Comparison of ENCODE assay signal across 9 mouse cellular contexts in the genomic region with DNA sequence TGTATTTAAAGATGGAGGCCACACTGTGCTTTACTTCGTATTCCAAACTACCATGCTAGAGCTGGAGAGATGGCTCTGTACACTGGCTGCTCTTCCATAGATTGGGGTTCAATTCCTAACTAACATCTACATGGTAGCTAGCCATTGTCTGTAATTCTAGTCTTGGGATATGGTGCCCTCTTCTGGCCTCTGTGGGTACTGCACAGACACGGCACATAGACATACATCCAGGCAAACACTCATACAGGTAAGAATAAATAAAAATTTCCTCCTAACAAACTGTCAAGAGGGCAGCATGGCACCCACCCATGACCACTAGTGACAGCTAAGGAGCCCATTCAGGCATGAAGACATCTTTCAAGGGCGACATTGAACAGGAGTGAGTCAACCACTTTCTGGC. TPM values are rescaled to one million over a fixed set of nuclear protein-coding genes. Genes with fewer than 3 reads are reported as not detected.
DNase-seq lines count a peak whose midpoint lies in the region; ATAC-seq lines count a peak whose summit lies in the region.
"Had no signal": no experiment of that assay in that cellular context is flagged by ENCODE, and none has a peak within 500 bp of the region (broad histone marks: within the 10 kb centered on the region; RNA-seq: fewer than 3 reads in every experiment).

No protein-coding gene starts in this region.

- H3K4me1 ChIP-seq in forebrain, embryonic 14.5 days (ENCODE audit: control insufficient read depth, insufficient read depth, low read length), result no peaks in the 10 kb centered on the region
- no peaks in the 10 kb centered on the region for H3K4me1 ChIP-seq in hindbrain, embryonic 16.5 days (ENCODE audit: control insufficient read depth, insufficient read depth, low read depth, low read length)
- H3K4me1 ChIP-seq: liver, embryonic 15.5 days had no signal

- peak; percentile 48 for DNase-seq in Muller cell, postnatal 12 days (ENCODE audit: inconsistent ontology term)
- DNase-seq in c-Kit-positive CD71-positive TER-119-positive erythroid progenitor cells, embryonic 14.5 days (ENCODE audit: low spot score), result peak; percentile 64
- DNase-seq in forebrain, embryonic 14.5 days (ENCODE audit: low spot score), result peak; percentile 83
- peak; percentile 85 to 97 for DNase-seq in layer of hippocampus, postnatal 25 days (ENCODE audit: extremely low spot score in 1 of 2, low spot score in 1 of 2)
- DNase-seq in lung, postnatal 36 days, result peak; percentile 90
- peak; percentile 77 for DNase-seq in right cerebral cortex, adult 18-20 months
- peak; percentile 60 to 80 for DNase-seq in urinary bladder, postnatal 4 days (ENCODE audit: low spot score in 2 of 2)

- 16% methylated on average over 3 of the region's 3 CpGs for WGBS in forebrain, embryonic 14.5 days
- 13% methylated on average over 3 of the region's 3 CpGs for WGBS in hindbrain, embryonic 16.5 days

- no peak overlapping the region for H3K9ac ChIP-seq in forebrain, embryonic 14.5 days (ENCODE audit: low read length)
- no peak overlapping the region for H3K9ac ChIP-seq in hindbrain, embryonic 16.5 days (ENCODE audit: low read depth, low read length)
- H3K9ac ChIP-seq: liver, embryonic 15.5 days had no signal

- peaks cover 65% of the 10 kb centered on the region for H3K36me3 ChIP-seq in forebrain, embryonic 14.5 days (ENCODE audit: control insufficient read depth, insufficient read depth, low read length)
- peaks cover 31% of the 10 kb centered on the region for H3K36me3 ChIP-seq in hindbrain, embryonic 16.5 days (ENCODE audit: control insufficient read depth, insufficient read depth, low read length)

- peak; percentile 54 for ATAC-seq in forebrain, embryonic 14.5 days
- peak; percentile 40 for ATAC-seq in hindbrain, embryonic 16.5 days

- H3K4me2 ChIP-seq in forebrain, embryonic 14.5 days (ENCODE audit: low read length), result no peak overlapping the region
- no peak overlapping the region for H3K4me2 ChIP-seq in hindbrain, embryonic 16.5 days (ENCODE audit: low read length)
- H3K4me2 ChIP-seq: liver, embryonic 15.5 days had no signal

- no peak overlapping the region for H3K27ac ChIP-seq in forebrain, embryonic 14.5 days (ENCODE audit: low read depth, low read length)
- no peak overlapping the region for H3K27ac ChIP-seq in hindbrain, embryonic 16.5 days (ENCODE audit: low read depth, low read length)
- H3K27ac ChIP-seq: liver, embryonic 15.5 days had no signal

- no peak overlapping the region for H3K4me3 ChIP-seq in forebrain, embryonic 14.5 days (ENCODE audit: low read depth, low read length)
- no peak overlapping the region for H3K4me3 ChIP-seq in hindbrain, embryonic 16.5 days (ENCODE audit: low read length)
- H3K4me3 ChIP-seq: liver, embryonic 15.5 days had no signal

- H3K27me3 ChIP-seq in forebrain, embryonic 14.5 days (replicated peaks; ENCODE audit: control insufficient read depth, insufficient read depth, low read length), result no peaks in the 10 kb centered on the region
- no peaks in the 10 kb centered on the region for H3K27me3 ChIP-seq in hindbrain, embryonic 16.5 days (replicated peaks; ENCODE audit: control insufficient read depth, insufficient read depth, low read length)
- H3K27me3 ChIP-seq: liver, embryonic 15.5 days had no signal

- no peaks in the 10 kb centered on the region for H3K9me3 ChIP-seq in forebrain, embryonic 14.5 days (replicated peaks; ENCODE audit: control insufficient read depth, low read length)
- no peaks in the 10 kb centered on the region for H3K9me3 ChIP-seq in hindbrain, embryonic 16.5 days (ENCODE audit: control insufficient read depth, low read length)
- H3K9me3 ChIP-seq: liver, embryonic 15.5 days had no signal

RNA-seq across cellular contexts. Expression of a gene that starts 12.0 kb away (rescaled TPM):
- 4.7 TPM in 2 replicates for polyA plus RNA-seq in forebrain, embryonic 14.5 days (2014; fragmentation: Nextera tagmentation; extraction: Ambion mirVana)
- 11.0 and 11.3 TPM in 2 replicates for polyA plus RNA-seq in hindbrain, embryonic 16.5 days (2015; fragmentation: Nextera tagmentation; extraction: Ambion mirVana)
- 10 to 100 TPM; 15.6 to 18.6 TPM for total RNA-seq in layer of hippocampus, postnatal 25 days (2021)

RNA-seq across cellular contexts. Expression of a gene that starts 13.6 kb away (rescaled TPM):
- 28.0 and 32.1 TPM in 2 replicates for polyA plus RNA-seq in forebrain, embryonic 14.5 days (2014; fragmentation: Nextera tagmentation; extraction: Ambion mirVana)
- polyA plus RNA-seq in hindbrain, embryonic 16.5 days (2015; fragmentation: Nextera tagmentation; extraction: Ambion mirVana), result 35.7 and 46.9 TPM in 2 replicates
- 10 to 100 TPM; 19.8 to 25.3 TPM for total RNA-seq in layer of hippocampus, postnatal 25 days (2021)

RNA-seq across cellular contexts. Expression of a gene that starts 27.4 kb away (rescaled TPM):
- 366 and 400 TPM in 2 replicates for polyA plus RNA-seq in forebrain, embryonic 14.5 days (2014; fragmentation: Nextera tagmentation; extraction: Ambion mirVana)
- 341 and 344 TPM in 2 replicates for polyA plus RNA-seq in hindbrain, embryonic 16.5 days (2015; fragmentation: Nextera tagmentation; extraction: Ambion mirVana)
- 100 to 1,000 TPM; 107 to 120 TPM for total RNA-seq in layer of hippocampus, postnatal 25 days (2021)

RNA-seq across cellular contexts. Expression of a gene that starts 35.8 kb away (rescaled TPM):
- polyA plus RNA-seq in forebrain, embryonic 14.5 days (2014; fragmentation: Nextera tagmentation; extraction: Ambion mirVana), result not detected in 2 replicates
- polyA plus RNA-seq in hindbrain, embryonic 16.5 days (2015; fragmentation: Nextera tagmentation; extraction: Ambion mirVana), result not detected in 2 replicates
- total RNA-seq in layer of hippocampus, postnatal 25 days (2021), result not detected
- polyA plus RNA-seq: liver, embryonic 15.5 days had no signal

RNA-seq across cellular contexts. Expression of a gene that starts 35.9 kb away (rescaled TPM):
- 0.32 and 0.61 TPM in 2 replicates for polyA plus RNA-seq in forebrain, embryonic 14.5 days (2014; fragmentation: Nextera tagmentation; extraction: Ambion mirVana)
- 0.61 and 0.82 TPM in 2 replicates for polyA plus RNA-seq in hindbrain, embryonic 16.5 days (2015; fragmentation: Nextera tagmentation; extraction: Ambion mirVana)
- 1 to 10 TPM in 1 of 2 experiments, under 1 TPM in 1; 0.94 to 1.2 TPM for total RNA-seq in layer of hippocampus, postnatal 25 days (2021)
